Mouse (Mus musculus): ENCODE data around the gene Qsox2. TPM values are rescaled to one million over a fixed set of nuclear protein-coding genes. Genes with fewer than 3 reads are reported as not detected.

Gene Qsox2
- polyA plus RNA-seq, 1 experiment from 2014 or later: 24.5 TPM

- Histone ChIP-seq H3K27me3 (peaks cover 13% of the 10 kb centered on the region; the same call in 1 of the 2 replicates), H3K36me3 (no peaks in the 10 kb centered on the region), H3K9me3 (no peaks in the 10 kb centered on the region), H3K4me3 (no peak overlapping the region), H3K27ac (no peak overlapping the region), H3K4me1 (0 out of 2 replicates have a peak, but pooled peaks cover 3% of the 10 kb centered on the region), H3K9ac (no peak overlapping the region), H3K4me2 (no peak overlapping the region)
- 41% methylated on average over 3 of the region's 3 CpGs for WGBS
- ATAC-seq (ENCODE audit: borderline replicate concordance, extremely low read depth, low FRiP score, low TSS enrichment): no peak
Observed at GRCm38 (mm10) chr2:26184352-26184751, 53.0 kb downstream of the Qsox2 start.

GRCm38 (mm10) chr2:26182646-26183045 is 54.7 kb downstream of the Qsox2 start:
- Histone ChIP-seq H3K9me3 (no peaks in the 10 kb centered on the region), H3K4me3 (no peak overlapping the region), H3K4me1 (no peaks in the 10 kb centered on the region), H3K4me2 (no peak overlapping the region), H3K27me3 (peaks cover 13% of the 10 kb centered on the region; the same call in 1 of the 2 replicates), H3K36me3 (no peaks in the 10 kb centered on the region), H3K9ac (no peak overlapping the region), H3K27ac (no peak overlapping the region)
- no peak for ATAC-seq (ENCODE audit: borderline replicate concordance, extremely low read depth, low FRiP score, low TSS enrichment)
- 14% methylated on average over 6 of the region's 6 CpGs for WGBS

- Histone ChIP-seq H3K27ac (no peak overlapping the region), H3K9me3 (no peaks in the 10 kb centered on the region), H3K4me3 (no peak overlapping the region), H3K9ac (no peak overlapping the region), H3K27me3 (peaks cover under 1% of the 10 kb centered on the region; the same call in 1 of the 2 replicates), H3K4me1 (no peaks in the 10 kb centered on the region; the same call in 1 of the 2 replicates), H3K4me2 (no peak overlapping the region), H3K36me3 (no peaks in the 10 kb centered on the region)
- WGBS: 27% methylated on average over 2 of the region's 2 CpGs
- no peak for ATAC-seq (ENCODE audit: borderline replicate concordance, extremely low read depth, low FRiP score, low TSS enrichment)
Observed at GRCm38 (mm10) chr2:26177189-26177588, 60.1 kb downstream of the Qsox2 start.

GRCm38 (mm10) chr2:26176731-26177130 is 60.6 kb downstream of the Qsox2 start:
- 21% methylated on average over 5 of the region's 5 CpGs for WGBS
- Histone ChIP-seq H3K36me3 (no peaks in the 10 kb centered on the region), H3K27ac (no peak overlapping the region), H3K9ac (no peak overlapping the region), H3K4me2 (no peak overlapping the region), H3K4me1 (no peaks in the 10 kb centered on the region; the same call in 1 of the 2 replicates), H3K9me3 (no peaks in the 10 kb centered on the region), H3K27me3 (no peaks in the 10 kb centered on the region; the same call in 1 of the 2 replicates), H3K4me3 (no peak overlapping the region)
- ATAC-seq (ENCODE audit: borderline replicate concordance, extremely low read depth, low FRiP score, low TSS enrichment): no peak

- Histone ChIP-seq H3K36me3 (no peaks in the 10 kb centered on the region), H3K4me2 (no peak overlapping the region), H3K27ac (no peak overlapping the region), H3K9me3 (no peaks in the 10 kb centered on the region), H3K4me1 (no peaks in the 10 kb centered on the region; the same call in 1 of the 2 replicates), H3K27me3 (no peaks in the 10 kb centered on the region; the same call in 1 of the 2 replicates), H3K9ac (no peak overlapping the region), H3K4me3 (no peak overlapping the region)
- 19% methylated on average over 4 of the region's 4 CpGs for whole genome bisulfite sequencing
- no peak for ATAC-seq (ENCODE audit: borderline replicate concordance, extremely low read depth, low FRiP score, low TSS enrichment)
Observed at GRCm38 (mm10) chr2:26175191-26175590, 62.1 kb downstream of the Qsox2 start.

- no peak for ATAC-seq (ENCODE audit: borderline replicate concordance, extremely low read depth, low FRiP score, low TSS enrichment)
- Histone ChIP-seq H3K4me1 (no peaks in the 10 kb centered on the region; the same call in 1 of the 2 replicates), H3K27me3 (no peaks in the 10 kb centered on the region; the same call in 1 of the 2 replicates), H3K9ac (no peak overlapping the region), H3K27ac (no peak overlapping the region), H3K4me3 (no peak overlapping the region), H3K4me2 (no peak overlapping the region), H3K9me3 (no peaks in the 10 kb centered on the region), H3K36me3 (no peaks in the 10 kb centered on the region)
- 58% methylated on average over 2 of the region's 2 CpGs for WGBS
Observed at GRCm38 (mm10) chr2:26172166-26172565, 65.2 kb downstream of the Qsox2 start.

GRCm38 (mm10) chr2:26170376-26170775 is 66.9 kb downstream of the Qsox2 start:
- Histone ChIP-seq H3K9ac (no peak overlapping the region), H3K4me1 (no peaks in the 10 kb centered on the region), H3K4me3 (no peak overlapping the region), H3K36me3 (no peaks in the 10 kb centered on the region), H3K4me2 (no peak overlapping the region), H3K27ac (no peak overlapping the region), H3K27me3 (no peaks in the 10 kb centered on the region), H3K9me3 (no peaks in the 10 kb centered on the region)
- WGBS: 43% methylated on average over 2 of the region's 2 CpGs
- ATAC-seq (ENCODE audit: borderline replicate concordance, extremely low read depth, low FRiP score, low TSS enrichment): no peak

- WGBS: 20% methylated on average over 11 of the region's 11 CpGs
- no peak overlapping the region for H3K9ac ChIP-seq
- ATAC-seq (ENCODE audit: borderline replicate concordance, extremely low read depth, low FRiP score, low TSS enrichment): no peak
Observed at GRCm38 (mm10) chr2:26168843-26169579, 68.3 kb downstream of the Qsox2 start.

GRCm38 (mm10) chr2:26166890-26167289 is 70.4 kb downstream of the Qsox2 start:
- no peak for ATAC-seq (ENCODE audit: borderline replicate concordance, extremely low read depth, low FRiP score, low TSS enrichment)
- Histone ChIP-seq H3K4me3 (no peak overlapping the region), H3K9me3 (no peaks in the 10 kb centered on the region), H3K4me1 (no peaks in the 10 kb centered on the region), H3K36me3 (no peaks in the 10 kb centered on the region), H3K9ac (no peak overlapping the region), H3K4me2 (no peak overlapping the region), H3K27me3 (no peaks in the 10 kb centered on the region), H3K27ac (no peak overlapping the region)
- 48% methylated on average over 3 of the region's 3 CpGs for WGBS

More at GRCm38 (mm10) chr2:26168843-26169579, 68.3 kb downstream of the Qsox2 start:
- no peak overlapping the region for H3K27ac ChIP-seq
- H3K4me2 ChIP-seq: no peak overlapping the region
- no peak overlapping the region for H3K4me3 ChIP-seq
- H3K36me3 ChIP-seq: no peaks in the 10 kb centered on the region
- H3K27me3 ChIP-seq: no peaks in the 10 kb centered on the region
- H3K4me1 ChIP-seq: no peaks in the 10 kb centered on the region
- no peaks in the 10 kb centered on the region for H3K9me3 ChIP-seq

Other genes with a start within 250 kb of the Qsox2 start
- gene Ubac1, start 215.8 kb downstream of the Qsox2 start, polyA plus RNA-seq (2015; fragmentation: Nextera tagmentation; extraction: Ambion mirVana): 70.3 and 71.7 TPM in 2 replicates
- gene Nacc2, start 114.3 kb downstream of the Qsox2 start, polyA plus RNA-seq (2015; fragmentation: Nextera tagmentation; extraction: Ambion mirVana): 10.3 and 11.2 TPM in 2 replicates
- gene Lhx3, start 29.2 kb downstream of the Qsox2 start, polyA plus RNA-seq (2015; fragmentation: Nextera tagmentation; extraction: Ambion mirVana): not detected in 2 replicates
- gene Ccdc187, start 57.0 kb upstream of the Qsox2 start, polyA plus RNA-seq (2015; fragmentation: Nextera tagmentation; extraction: Ambion mirVana): 0.31 and 0.34 TPM in 2 replicates
- gene Gpsm1, start 78.0 kb upstream of the Qsox2 start, polyA plus RNA-seq (2015; fragmentation: Nextera tagmentation; extraction: Ambion mirVana): 54.6 and 55.3 TPM in 2 replicates
- gene Dnlz, start 114.6 kb upstream of the Qsox2 start, polyA plus RNA-seq (2015; fragmentation: Nextera tagmentation; extraction: Ambion mirVana): 25.5 and 27.3 TPM in 2 replicates
- 1.7 and 3.0 TPM in 2 replicates for gene Card9, start 123.4 kb upstream of the Qsox2 start, polyA plus RNA-seq (2015; fragmentation: Nextera tagmentation; extraction: Ambion mirVana)
- gene Snapc4, start 143.1 kb upstream of the Qsox2 start, polyA plus RNA-seq (2015; fragmentation: Nextera tagmentation; extraction: Ambion mirVana): 23.1 and 30.0 TPM in 2 replicates
- 107 and 117 TPM in 2 replicates for gene Entr1, start 151.8 kb upstream of the Qsox2 start, polyA plus RNA-seq (2015; fragmentation: Nextera tagmentation; extraction: Ambion mirVana)
- 95.2 and 99.7 TPM in 2 replicates for gene Pmpca, start 151.8 kb upstream of the Qsox2 start, polyA plus RNA-seq (2015; fragmentation: Nextera tagmentation; extraction: Ambion mirVana)
- 17.3 and 20.3 TPM in 2 replicates for gene Inpp5e, start 171.7 kb upstream of the Qsox2 start, polyA plus RNA-seq (2015; fragmentation: Nextera tagmentation; extraction: Ambion mirVana)
- 18.2 and 21.3 TPM in 2 replicates for gene Sec16a, start 207.7 kb upstream of the Qsox2 start, polyA plus RNA-seq (2015; fragmentation: Nextera tagmentation; extraction: Ambion mirVana)